Mouse (Mus musculus) kidney, adult 18-20 months (tissue): ENCODE data around the gene Camkmt.

Source experiments
- DNase-seq: peaks from one replicate; pipeline ENCODE4 v3.0.0; 2021

Gene Camkmt

GRCm38 (mm10) chr17:85177231-85177630 is 86.9 kb downstream of the Camkmt start:
- no peak for DNase-seq

GRCm38 (mm10) chr17:85180471-85181060 is 90.2 kb downstream of the Camkmt start:
- DNase-seq = no peak

GRCm38 (mm10) chr17:85189227-85190127 is 99.1 kb downstream of the Camkmt start:
- DNase-seq = peak; percentile 86

GRCm38 (mm10) chr17:85190128-85190435 is 99.7 kb downstream of the Camkmt start:
- DNase-seq = peak; percentile 16

GRCm38 (mm10) chr17:85193294-85193693 is 102.9 kb downstream of the Camkmt start:
- DNase-seq = no peak

GRCm38 (mm10) chr17:85198781-85199180 is 108.4 kb downstream of the Camkmt start:
- DNase-seq = peak; percentile 42

GRCm38 (mm10) chr17:85199321-85199720 is 109.0 kb downstream of the Camkmt start:
- DNase-seq = peak; percentile 32

- no peak for DNase-seq
Observed at GRCm38 (mm10) chr17:85218054-85218453, 127.7 kb downstream of the Camkmt start.

GRCm38 (mm10) chr17:85242109-85242508 is 151.8 kb downstream of the Camkmt start:
- DNase-seq = no peak

GRCm38 (mm10) chr17:85248962-85249361 is 158.6 kb downstream of the Camkmt start:
- DNase-seq = no peak

GRCm38 (mm10) chr17:85249744-85250143 is 159.4 kb downstream of the Camkmt start:
- no peak for DNase-seq

GRCm38 (mm10) chr17:85256930-85257329 is 166.6 kb downstream of the Camkmt start:
- no peak for DNase-seq

- DNase-seq = no peak
Observed at GRCm38 (mm10) chr17:85257348-85257747, 167.0 kb downstream of the Camkmt start.

- DNase-seq = no peak
Observed at GRCm38 (mm10) chr17:85258703-85259341, 168.5 kb downstream of the Camkmt start.

GRCm38 (mm10) chr17:85266831-85267422 is 176.6 kb downstream of the Camkmt start:
- no peak for DNase-seq

- DNase-seq = no peak
Observed at GRCm38 (mm10) chr17:85271466-85272175, 181.3 kb downstream of the Camkmt start.

GRCm38 (mm10) chr17:85279720-85280119 is 189.4 kb downstream of the Camkmt start:
- DNase-seq = no peak

- no peak for DNase-seq
Observed at GRCm38 (mm10) chr17:85282447-85282846, 192.1 kb downstream of the Camkmt start.

- no peak for DNase-seq
Observed at GRCm38 (mm10) chr17:85291154-85291553, 200.8 kb downstream of the Camkmt start.

- no peak for DNase-seq
Observed at GRCm38 (mm10) chr17:85291601-85292000, 201.2 kb downstream of the Camkmt start.

- DNase-seq = no peak
Observed at GRCm38 (mm10) chr17:85292276-85292675, 201.9 kb downstream of the Camkmt start.

GRCm38 (mm10) chr17:85303686-85304085 is 213.3 kb downstream of the Camkmt start:
- DNase-seq = no peak

GRCm38 (mm10) chr17:85308566-85308965 is 218.2 kb downstream of the Camkmt start:
- DNase-seq = no peak
